Mouse (Mus musculus) forebrain, embryonic 12.5 days (tissue): Measurements from ENCODE around the gene Ror1. TPM values are rescaled to one million over a fixed set of nuclear protein-coding genes. Genes with fewer than 3 reads are reported as not detected.

Experiments
- ATAC-seq: fragments of 200-750 bp; cut with Nextera tagmentation; 2 replicates; pipeline ENCODE4 v1.8.0; 2017; ENCODE audit warnings: moderate TSS enrichment; ENCODE audit not compliant: low FRiP score
- H3K27ac ChIP-seq: fragments of 300-500 bp; sonication (generic); 2 replicates; pipeline ENCODE4 v1.5.1; 2016; ENCODE audit warnings: mild to moderate bottlenecking
- H3K27me3 ChIP-seq: fragments of 300-500 bp; sonication (generic); 2 replicates; pipeline ENCODE4 v1.6.1; 2016; ENCODE audit warnings: mild to moderate bottlenecking
- H3K36me3 ChIP-seq: fragments of 300-500 bp; sonication (generic); replicated peaks from 2 replicates; pipeline ENCODE4 v1.6.1; 2016; ENCODE audit warnings: mild to moderate bottlenecking
- H3K4me1 ChIP-seq: fragments of 300-500 bp; sonication (generic); 2 replicates; pipeline ENCODE4 v1.6.1; 2016
- H3K4me2 ChIP-seq: fragments of 300-500 bp; sonication (generic); 2 replicates; pipeline ENCODE4 v1.6.1; 2016; ENCODE audit warnings: mild to moderate bottlenecking, moderate library complexity
- H3K4me3 ChIP-seq: fragments of 300-500 bp; sonication (generic); replicated peaks from 2 replicates; pipeline ENCODE4 v1.5.1; 2016; ENCODE audit warnings: mild to moderate bottlenecking
- H3K9ac ChIP-seq: fragments of 300-500 bp; sonication (generic); 2 replicates; pipeline ENCODE4 v1.6.1; 2016; ENCODE audit warnings: mild to moderate bottlenecking
- H3K9me3 ChIP-seq: fragments of 300-500 bp; sonication (generic); 2 replicates; pipeline ENCODE4 v1.6.1; 2016
- WGBS: fragments of 180-500 bp; shearing (Covaris S2); methylation state at CpG from one replicate; pipeline ENCODE4 v1.1.7; 2016; 5-methylcytosine and 5-hydroxymethylcytosine counted together
- polyA plus RNA-seq: library from polyadenylated mRNA; unstranded; fragments of >200 nt; fragmentation: Nextera tagmentation; extraction: Ambion mirVana; gene quantifications from 2 replicates; pipeline ENCODE4 v1.2.1, GENCODE M21; 2016

Gene Ror1
- polyA plus RNA-seq, 1 experiment from 2014 or later = 4.6 TPM

DNA sequence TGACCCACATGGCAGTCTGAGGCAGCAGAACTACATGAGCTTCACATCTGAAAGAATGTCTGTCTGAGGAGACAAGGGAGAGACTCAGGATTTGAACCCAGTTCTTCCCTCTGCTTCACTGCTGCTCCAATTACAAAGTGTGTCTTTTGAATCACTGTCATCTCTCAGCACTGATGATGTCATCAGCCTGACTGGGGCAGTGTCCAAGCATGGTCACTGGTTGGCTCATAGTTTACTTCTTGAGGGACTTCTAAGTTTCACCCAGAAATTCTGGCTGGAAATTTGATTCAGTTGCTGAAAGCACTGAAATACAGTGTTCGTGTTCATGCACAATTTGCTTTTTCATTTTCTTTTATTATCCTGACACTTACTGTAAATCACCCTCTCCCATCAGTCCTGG lies 219.5 kb downstream of the Ror1 start:
- ATAC-seq = no peak
- Histone ChIP-seq H3K4me3 (no peak overlapping the region), H3K36me3 (no peaks in the 10 kb centered on the region), H3K27ac (no peak overlapping the region), H3K4me1 (no peaks in the 10 kb centered on the region), H3K27me3 (no peaks in the 10 kb centered on the region), H3K4me2 (no peak overlapping the region), H3K9ac (no peak overlapping the region), H3K9me3 (no peaks in the 10 kb centered on the region)
- 84% methylated on average over 1 of the region's 1 CpGs for WGBS

- no peak for ATAC-seq
- no peaks in the 10 kb centered on the region for H3K4me1 ChIP-seq
- no peak overlapping the region for H3K4me3 ChIP-seq
- no peak overlapping the region for H3K4me2 ChIP-seq
- H3K27ac ChIP-seq = no peak overlapping the region
- no peak overlapping the region for H3K9ac ChIP-seq
- H3K9me3 ChIP-seq = no peaks in the 10 kb centered on the region
- H3K27me3 ChIP-seq = no peaks in the 10 kb centered on the region
- no peaks in the 10 kb centered on the region for H3K36me3 ChIP-seq
- 83% methylated on average over 6 of the region's 6 CpGs for WGBS
Measured at GRCm38 (mm10) chr4:100321758-100322157, 226.2 kb downstream of the Ror1 start.

- Histone ChIP-seq H3K27me3 (no peaks in the 10 kb centered on the region), H3K4me2 (no peak overlapping the region), H3K9me3 (no peaks in the 10 kb centered on the region), H3K4me1 (no peaks in the 10 kb centered on the region), H3K4me3 (no peak overlapping the region), H3K36me3 (no peaks in the 10 kb centered on the region), H3K27ac (no peak overlapping the region), H3K9ac (no peak overlapping the region)
- no peak for ATAC-seq
- WGBS = 86% methylated on average over 14 of the region's 14 CpGs
Measured at GRCm38 (mm10) chr4:100324719-100325515, 229.3 kb downstream of the Ror1 start.

DNA sequence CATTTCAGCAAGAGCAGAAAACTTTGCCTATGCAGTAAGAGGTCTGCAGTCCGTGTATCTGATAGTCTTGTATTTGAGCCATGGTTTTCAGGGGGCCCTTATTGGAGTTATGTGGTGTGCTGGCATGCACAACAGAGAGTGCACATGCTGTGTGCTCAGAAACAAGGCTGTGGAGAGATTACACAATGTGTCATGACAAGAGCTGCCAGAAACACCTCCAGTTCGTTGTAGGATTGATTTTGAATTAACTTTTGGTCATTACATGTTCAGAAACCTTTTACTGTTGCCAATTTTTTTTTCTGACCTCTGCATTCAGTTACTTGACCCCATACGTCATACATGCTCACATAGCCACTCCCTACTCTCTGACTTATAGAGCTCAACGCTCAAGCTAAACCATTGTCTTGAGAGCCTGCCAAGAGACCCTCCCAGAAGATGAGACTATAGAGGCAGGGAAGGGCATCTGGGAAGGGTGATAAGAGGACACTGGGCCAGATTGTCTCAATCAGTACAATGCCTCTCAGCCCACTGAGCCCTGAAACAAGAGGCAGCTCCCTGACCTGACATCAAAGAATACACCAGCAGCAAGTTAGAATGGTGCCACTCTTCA lies 232.9 kb downstream of the Ror1 start:
- no peak overlapping the region for H3K4me3 ChIP-seq
- 69% methylated on average over 4 of the region's 4 CpGs for WGBS

GRCm38 (mm10) chr4:100335168-100335567 lies 239.6 kb downstream of the Ror1 start:
- H3K9ac ChIP-seq = no peak overlapping the region
- H3K4me2 ChIP-seq = no peak overlapping the region
- no peak overlapping the region for H3K4me3 ChIP-seq
- no peaks in the 10 kb centered on the region for H3K36me3 ChIP-seq
- no peak for ATAC-seq
- H3K27ac ChIP-seq = no peak overlapping the region
- H3K9me3 ChIP-seq = no peaks in the 10 kb centered on the region
- peaks cover 3% of the 10 kb centered on the region; the same call in 1 of the 2 replicates for H3K4me1 ChIP-seq
- 48% methylated on average over 2 of the region's 2 CpGs for WGBS
- H3K27me3 ChIP-seq = no peaks in the 10 kb centered on the region

More for the DNA sequence above, 232.9 kb downstream of the Ror1 start:
- H3K27ac ChIP-seq = no peak overlapping the region
- no peaks in the 10 kb centered on the region for H3K4me1 ChIP-seq
- H3K9ac ChIP-seq = no peak overlapping the region
- no peak overlapping the region for H3K4me2 ChIP-seq
- H3K36me3 ChIP-seq = no peaks in the 10 kb centered on the region
- no peak for ATAC-seq
- no peaks in the 10 kb centered on the region for H3K27me3 ChIP-seq
- H3K9me3 ChIP-seq = no peaks in the 10 kb centered on the region

DNA sequence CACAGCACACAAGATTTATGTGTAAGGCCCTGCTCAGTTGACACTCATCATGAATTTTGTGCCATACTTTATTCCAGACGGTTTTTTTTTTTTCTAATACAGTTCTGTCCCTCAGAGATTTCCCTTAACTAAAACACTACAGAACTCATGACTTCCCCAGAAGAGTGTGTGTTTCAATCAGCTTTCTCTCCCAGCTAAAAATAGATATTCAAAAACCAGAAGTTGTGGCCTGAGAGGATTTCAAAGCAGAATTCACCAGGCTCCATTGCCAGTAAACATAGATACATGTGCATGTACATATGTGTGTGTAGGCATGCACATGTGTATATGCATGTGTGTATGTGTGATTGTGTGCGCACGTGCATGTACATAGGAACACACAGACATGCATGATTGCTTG lies 252.2 kb downstream of the Ror1 start:
- H3K27ac ChIP-seq = no peak overlapping the region
- no peak overlapping the region for H3K9ac ChIP-seq
- no peak overlapping the region for H3K4me2 ChIP-seq
- ATAC-seq = no peak
- no peaks in the 10 kb centered on the region for H3K36me3 ChIP-seq
- no peak overlapping the region for H3K4me3 ChIP-seq
- H3K27me3 ChIP-seq = no peaks in the 10 kb centered on the region
- no peaks in the 10 kb centered on the region for H3K4me1 ChIP-seq
- H3K9me3 ChIP-seq = no peaks in the 10 kb centered on the region
- 80% methylated on average over 3 of the region's 3 CpGs for WGBS

GRCm38 (mm10) chr4:100350106-100350795 lies 254.7 kb downstream of the Ror1 start:
- H3K9me3 ChIP-seq = no peaks in the 10 kb centered on the region
- H3K27ac ChIP-seq = no peak overlapping the region
- H3K4me2 ChIP-seq = no peak overlapping the region
- H3K9ac ChIP-seq = no peak overlapping the region
- no peaks in the 10 kb centered on the region for H3K36me3 ChIP-seq
- H3K4me1 ChIP-seq = no peaks in the 10 kb centered on the region
- H3K27me3 ChIP-seq = no peaks in the 10 kb centered on the region
- no peak for ATAC-seq
- 88% methylated on average over 7 of the region's 7 CpGs for WGBS
- no peak overlapping the region for H3K4me3 ChIP-seq

- Histone ChIP-seq H3K27ac (no peak overlapping the region), H3K4me2 (no peak overlapping the region)
- no peak for ATAC-seq
Measured at GRCm38 (mm10) chr4:100351797-100352290, 256.3 kb downstream of the Ror1 start.

DNA sequence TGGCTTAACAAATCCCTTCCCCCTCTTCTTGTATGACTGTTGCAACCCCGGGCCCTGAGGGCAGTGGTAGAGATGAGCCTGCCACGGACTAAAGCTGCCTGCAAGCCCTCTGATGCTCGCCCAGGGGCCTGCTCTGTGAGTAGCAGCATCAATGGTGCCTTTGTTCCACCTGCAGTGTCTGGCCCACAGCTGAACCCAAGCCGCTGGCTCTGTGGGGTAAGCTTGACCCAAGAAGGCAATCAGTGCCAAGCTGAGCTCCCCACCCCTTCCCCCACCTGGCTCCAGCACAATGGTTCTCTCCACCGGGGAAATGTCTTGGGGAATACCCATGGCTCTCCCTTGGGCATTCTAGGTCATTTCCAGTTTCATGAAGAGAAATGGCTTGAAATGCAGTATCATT lies 260.0 kb downstream of the Ror1 start:
- H3K27ac ChIP-seq = no peak overlapping the region
- H3K4me3 ChIP-seq = no peak overlapping the region
- H3K4me1 ChIP-seq = no peaks in the 10 kb centered on the region
- H3K9me3 ChIP-seq = no peaks in the 10 kb centered on the region
- no peaks in the 10 kb centered on the region for H3K36me3 ChIP-seq
- no peak overlapping the region for H3K9ac ChIP-seq
- WGBS = 38% methylated on average over 5 of the region's 5 CpGs
- no peaks in the 10 kb centered on the region for H3K27me3 ChIP-seq
- H3K4me2 ChIP-seq = no peak overlapping the region
- ATAC-seq = no peak

More at GRCm38 (mm10) chr4:100351797-100352290, 256.3 kb downstream of the Ror1 start:
- Histone ChIP-seq H3K36me3 (no peaks in the 10 kb centered on the region), H3K27me3 (no peaks in the 10 kb centered on the region), H3K9me3 (no peaks in the 10 kb centered on the region), H3K9ac (no peak overlapping the region), H3K4me3 (no peak overlapping the region), H3K4me1 (no peaks in the 10 kb centered on the region)

GRCm38 (mm10) chr4:100357881-100358589 lies 262.4 kb downstream of the Ror1 start:
- no peaks in the 10 kb centered on the region for H3K36me3 ChIP-seq
- no peaks in the 10 kb centered on the region for H3K27me3 ChIP-seq
- no peaks in the 10 kb centered on the region for H3K9me3 ChIP-seq
- no peak overlapping the region for H3K4me3 ChIP-seq
- H3K9ac ChIP-seq = no peak overlapping the region
- H3K27ac ChIP-seq = no peak overlapping the region
- no peak for ATAC-seq
- 85% methylated on average over 4 of the region's 4 CpGs for whole genome bisulfite sequencing
- H3K4me2 ChIP-seq = no peak overlapping the region
- no peaks in the 10 kb centered on the region for H3K4me1 ChIP-seq

DNA sequence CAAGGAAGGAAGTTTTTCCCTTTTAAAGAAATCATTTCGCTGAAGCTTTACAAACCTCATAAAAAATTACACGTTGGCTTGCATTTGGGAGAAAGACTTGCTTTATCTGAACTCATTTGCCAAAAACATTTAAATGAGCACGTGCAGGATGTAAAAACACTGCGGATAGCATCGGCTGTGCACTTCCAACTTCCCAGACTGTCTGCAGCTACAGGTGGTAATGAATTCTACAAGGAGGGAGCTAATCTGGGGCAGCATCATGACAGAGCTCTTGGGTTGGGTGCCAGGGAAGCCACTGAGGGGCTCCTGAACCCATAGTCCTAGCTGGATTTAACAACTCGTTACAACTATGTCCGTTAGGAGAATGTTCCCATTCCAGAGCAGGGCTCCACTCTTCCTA lies 268.1 kb downstream of the Ror1 start:
- no peaks in the 10 kb centered on the region for H3K36me3 ChIP-seq
- no peak for ATAC-seq
- WGBS = 93% methylated on average over 7 of the region's 7 CpGs
- no peaks in the 10 kb centered on the region for H3K9me3 ChIP-seq
- H3K9ac ChIP-seq = no peak overlapping the region
- H3K27me3 ChIP-seq = no peaks in the 10 kb centered on the region
- no peak overlapping the region for H3K4me2 ChIP-seq
- H3K4me1 ChIP-seq = no peaks in the 10 kb centered on the region
- no peak overlapping the region for H3K4me3 ChIP-seq
- no peak overlapping the region for H3K27ac ChIP-seq

- no peaks in the 10 kb centered on the region for H3K36me3 ChIP-seq
- no peaks in the 10 kb centered on the region for H3K4me1 ChIP-seq
- no peak overlapping the region for H3K9ac ChIP-seq
- no peak for ATAC-seq
- no peak overlapping the region for H3K4me2 ChIP-seq
- H3K27me3 ChIP-seq = no peaks in the 10 kb centered on the region
- no peak overlapping the region for H3K27ac ChIP-seq
- H3K4me3 ChIP-seq = no peak overlapping the region
- no peaks in the 10 kb centered on the region for H3K9me3 ChIP-seq
- 91% methylated on average over 2 of the region's 2 CpGs for WGBS
Measured at GRCm38 (mm10) chr4:100368691-100369090, 273.1 kb downstream of the Ror1 start.
